Mouse (Mus musculus) cerebellum, adult 8-10 months (tissue): ENCODE measurements around the gene Kif5c.

Experiments used
- DNase-seq: peaks from one replicate; pipeline ENCODE4 v3.0.0; 2022

Gene Kif5c

GRCm38 (mm10) chr2:49805736-49806371 lies 186.8 kb downstream of the Kif5c start:
- no peak for DNase-seq

DNA sequence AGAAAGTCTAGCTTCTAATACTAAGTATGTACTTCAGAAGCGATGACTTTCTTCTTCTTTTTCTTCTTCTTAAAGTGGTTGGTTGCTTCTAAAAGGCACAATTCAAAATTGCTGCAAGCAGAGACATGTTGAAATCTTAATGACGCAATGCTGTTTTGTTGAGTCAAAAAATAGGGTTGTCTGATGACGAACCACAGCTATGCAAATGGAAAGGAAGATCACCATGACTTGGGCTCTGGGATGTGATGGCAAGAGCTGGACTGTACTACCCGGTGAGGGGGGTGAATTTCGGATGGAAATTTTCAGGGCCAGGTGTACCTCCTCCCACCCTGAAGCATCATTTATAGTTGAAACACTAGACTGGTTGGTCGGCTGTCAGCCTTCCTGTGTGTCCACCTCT lies 190.4 kb downstream of the Kif5c start:
- DNase-seq, result no peak

DNA sequence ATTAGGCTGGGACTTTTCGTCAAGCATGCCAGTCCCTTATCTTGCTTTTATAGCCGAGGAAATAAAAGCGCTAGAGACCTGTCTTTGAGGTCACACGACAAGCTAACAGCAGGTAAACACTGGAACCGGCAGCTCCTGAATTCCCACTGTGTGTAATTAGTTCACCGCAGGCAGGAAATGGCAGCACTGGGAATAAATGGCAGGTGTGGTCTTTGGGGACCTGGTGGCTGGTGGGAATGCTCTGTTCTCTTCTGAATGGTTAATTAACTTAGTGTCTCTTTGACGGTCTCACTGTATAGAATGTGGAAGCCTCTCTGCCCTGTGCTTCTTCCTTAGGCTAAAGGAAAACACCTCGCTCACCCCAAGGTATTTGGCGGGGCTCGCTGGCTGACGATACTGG lies 192.3 kb downstream of the Kif5c start:
- no peak for DNase-seq

DNA sequence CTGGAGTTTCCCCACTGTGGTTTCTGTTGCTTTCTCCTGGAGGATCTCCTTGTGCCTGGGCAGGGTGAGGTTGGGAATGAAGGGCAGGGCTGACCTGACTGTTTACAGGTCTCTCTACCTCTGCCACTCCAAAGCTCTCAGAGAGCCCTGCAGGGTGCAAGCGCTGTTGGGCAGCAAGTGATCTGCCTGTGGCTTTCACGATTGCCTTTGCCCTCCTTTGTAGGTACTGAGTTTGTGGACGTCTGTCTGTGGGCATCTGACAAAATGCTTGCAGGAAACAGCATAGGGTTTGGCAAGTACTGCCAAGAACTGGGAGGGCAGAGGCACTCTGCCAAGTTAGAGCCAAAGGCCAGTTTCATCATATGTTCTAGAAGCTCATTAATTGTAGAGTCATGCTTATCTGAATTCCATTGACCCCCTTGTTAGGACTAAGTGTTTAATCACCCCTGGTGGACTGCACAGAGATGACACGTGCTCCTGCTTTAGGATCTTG lies 192.8 kb downstream of the Kif5c start:
- peak; percentile 43 for DNase-seq

- DNase-seq, result no peak
Measured at GRCm38 (mm10) chr2:49813151-49813550, 194.1 kb downstream of the Kif5c start.

DNA sequence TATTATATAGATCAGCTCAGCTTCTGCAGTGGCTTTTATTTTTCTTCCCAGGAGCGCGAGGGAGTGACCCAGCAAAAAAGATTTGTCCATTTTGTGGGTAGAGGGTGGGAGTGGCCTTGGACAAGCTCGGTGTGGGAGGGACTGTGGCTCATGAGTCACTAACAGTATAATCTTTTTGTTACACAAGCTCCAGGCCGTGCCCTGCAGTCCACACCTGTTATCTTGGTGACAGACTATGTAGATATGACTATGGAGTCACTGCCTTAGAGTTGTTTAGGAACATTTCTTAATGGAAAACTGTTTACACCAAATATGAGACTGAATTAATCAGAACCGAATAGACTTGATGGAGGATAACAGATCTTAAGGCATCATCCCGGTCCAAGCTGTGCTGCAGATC lies 194.9 kb downstream of the Kif5c start:
- no peak for DNase-seq

- DNase-seq, result no peak
Measured at GRCm38 (mm10) chr2:49815696-49816320, 196.7 kb downstream of the Kif5c start.

DNA sequence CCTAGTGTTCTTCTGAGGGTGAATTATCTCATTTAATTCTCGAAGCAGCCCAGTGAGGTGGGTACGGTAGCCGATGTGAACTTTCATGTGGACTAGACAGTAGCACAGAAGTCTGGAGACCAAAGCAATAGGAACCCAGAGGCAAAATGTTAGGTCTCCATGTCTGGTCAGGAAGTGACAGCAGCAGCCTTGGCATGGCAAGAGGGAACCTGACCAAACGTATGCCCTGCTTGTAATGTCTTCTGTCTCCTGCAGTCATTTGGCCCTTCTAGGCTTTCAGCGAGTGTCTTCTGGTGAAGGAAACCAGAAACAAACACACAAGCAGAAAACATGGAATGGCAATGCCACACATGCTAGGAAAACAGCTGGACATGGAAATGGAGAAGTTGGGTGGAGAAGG lies 197.5 kb downstream of the Kif5c start:
- DNase-seq, result no peak

GRCm38 (mm10) chr2:49817151-49817550 lies 198.1 kb downstream of the Kif5c start:
- no peak for DNase-seq

DNA sequence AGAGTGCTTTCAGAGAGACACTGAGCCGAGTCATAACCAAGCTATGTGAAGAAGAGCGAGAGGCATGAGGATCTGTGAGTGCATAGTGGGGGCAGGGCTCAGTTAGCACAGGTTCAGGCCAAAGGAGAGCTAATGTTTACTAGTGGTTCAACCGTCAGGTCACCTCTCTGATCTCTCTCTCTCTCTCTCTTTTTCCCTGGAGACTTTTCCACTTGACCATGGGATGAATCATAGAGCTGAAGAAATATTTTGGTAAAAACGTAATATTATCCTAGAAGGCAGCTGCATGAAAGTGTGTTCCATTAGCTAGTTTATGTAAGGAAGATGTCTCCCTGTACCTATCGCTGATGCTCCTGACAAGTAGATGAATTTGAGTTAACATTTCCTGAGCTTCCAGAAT lies 199.0 kb downstream of the Kif5c start:
- DNase-seq, result no peak

DNA sequence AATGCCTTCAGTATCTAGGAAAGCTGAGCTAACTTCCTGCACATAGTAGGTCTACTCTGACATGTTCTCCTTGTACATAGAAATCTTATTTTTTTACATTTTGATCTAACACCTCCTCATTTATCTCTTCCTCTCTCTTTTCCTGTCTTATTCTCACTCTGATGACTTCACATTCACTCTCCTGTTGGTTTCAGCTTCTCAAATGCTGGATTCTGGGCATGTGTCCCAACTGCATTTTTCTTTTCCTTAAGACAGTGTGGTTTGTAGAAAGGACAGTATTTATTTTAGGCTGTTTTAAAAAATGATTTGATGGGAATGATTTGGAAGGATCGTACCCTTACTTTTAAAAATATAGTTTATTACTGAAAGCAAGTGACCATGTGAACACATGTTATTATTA lies 203.2 kb downstream of the Kif5c start:
- no peak for DNase-seq
